Mouse (Mus musculus) forebrain, embryonic 13.5 days (tissue): ENCODE results near the gene 1700020N01Rik. TPM values are rescaled to one million over a fixed set of nuclear protein-coding genes. Genes with fewer than 3 reads are reported as not detected.

Source experiments
- ATAC-seq: fragments of 200-750 bp; cut with Nextera tagmentation; 2 replicates; pipeline ENCODE4 v1.8.0; 2017
- H3K27ac ChIP-seq: fragments of 300-500 bp; sonication (generic); 2 replicates; pipeline ENCODE4 v1.5.1; 2015; ENCODE audit warnings: inconsistent platforms, mild to moderate bottlenecking, moderate library complexity
- H3K27me3 ChIP-seq: fragments of 300-500 bp; sonication (generic); 2 replicates; pipeline ENCODE4 v1.6.1; 2015; ENCODE audit warnings: mild to moderate bottlenecking, inconsistent platforms
- H3K36me3 ChIP-seq: fragments of 300-500 bp; sonication (generic); 2 replicates; pipeline ENCODE4 v1.6.1; 2015; ENCODE audit warnings: mild to moderate bottlenecking, inconsistent platforms; ENCODE audit not compliant: poor library complexity, severe bottlenecking
- H3K4me1 ChIP-seq: fragments of 300-500 bp; sonication (generic); 2 replicates; pipeline ENCODE4 v1.6.1; 2015; ENCODE audit warnings: inconsistent platforms
- H3K4me2 ChIP-seq: fragments of 300-500 bp; sonication (generic); 2 replicates; pipeline ENCODE4 v1.6.1; 2015; ENCODE audit warnings: inconsistent platforms, mild to moderate bottlenecking, moderate library complexity
- H3K4me3 ChIP-seq: fragments of 300-500 bp; sonication (generic); 2 replicates; pipeline ENCODE4 v1.5.1; 2015; ENCODE audit warnings: mild to moderate bottlenecking, inconsistent platforms
- H3K9ac ChIP-seq: fragments of 300-500 bp; sonication (generic); 2 replicates; pipeline ENCODE4 v1.6.1; 2015; ENCODE audit warnings: mild to moderate bottlenecking, inconsistent platforms
- H3K9me3 ChIP-seq: fragments of 300-500 bp; sonication (generic); replicated peaks from 2 replicates; pipeline ENCODE4 v1.6.1; 2016; ENCODE audit warnings: inconsistent platforms
- WGBS: fragments of 180-500 bp; shearing (Covaris S2); methylation state at CpG from one replicate; pipeline ENCODE4 v1.1.7; 2015; 5-methylcytosine and 5-hydroxymethylcytosine counted together
- polyA plus RNA-seq: library from polyadenylated mRNA; unstranded; fragments of >200 nt; fragmentation: Nextera tagmentation; extraction: Ambion mirVana; gene quantifications from 2 replicates; pipeline ENCODE4 v1.2.1, GENCODE M21; 2015

1700020N01Rik gene
- polyA plus RNA-seq, 1 experiment from 2014 or later = not detected

DNA sequence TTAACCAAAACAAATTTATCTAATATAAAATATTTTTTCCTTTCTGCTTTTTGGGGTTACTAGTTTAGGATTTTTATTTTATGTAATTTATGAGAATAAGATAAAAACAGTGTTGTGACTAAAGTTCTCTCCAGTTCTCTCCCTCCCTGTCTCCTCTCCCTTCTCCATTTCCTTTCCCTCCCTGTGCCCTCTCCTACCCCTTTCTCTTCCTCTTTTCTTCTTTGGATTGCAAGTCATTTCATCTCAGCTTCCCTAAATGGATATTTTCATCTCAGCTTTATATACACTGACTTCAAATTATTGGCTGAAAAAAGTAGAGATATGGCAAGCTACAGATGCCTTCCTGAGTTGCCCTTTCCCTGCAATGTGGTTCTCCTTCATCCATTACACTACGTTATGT is 26.9 kb upstream of the 1700020N01Rik start:
- Histone ChIP-seq H3K27me3 (no peaks in the 10 kb centered on the region), H3K9ac (no peak overlapping the region), H3K4me1 (no peaks in the 10 kb centered on the region), H3K4me2 (no peak overlapping the region), H3K27ac (no peak overlapping the region), H3K36me3 (no peaks in the 10 kb centered on the region), H3K9me3 (no peaks in the 10 kb centered on the region), H3K4me3 (no peak overlapping the region)
- 95% methylated on average over 1 of the region's 1 CpGs for WGBS
- no peak for ATAC-seq

DNA sequence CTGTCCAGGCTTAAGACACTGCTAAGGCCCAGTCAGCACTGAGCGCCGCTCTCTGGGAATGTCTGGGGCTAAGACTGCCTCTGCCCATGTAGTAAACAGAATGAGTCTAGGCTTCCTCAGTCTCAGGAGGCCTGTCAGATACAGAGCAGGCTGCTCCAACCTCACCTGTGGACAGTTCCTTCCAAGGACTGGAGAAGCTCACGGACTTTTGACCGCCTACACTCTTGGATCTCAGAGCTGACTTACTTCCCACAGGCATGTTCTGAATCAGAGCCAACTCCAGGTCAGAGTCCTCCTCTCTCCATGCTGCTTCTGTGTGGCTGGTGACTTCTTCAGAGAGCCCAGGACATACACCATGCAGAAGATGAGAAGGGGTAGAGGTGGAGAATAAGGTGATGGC is 21.3 kb upstream of the 1700020N01Rik start:
- Histone ChIP-seq H3K9ac (no peak overlapping the region), H3K4me2 (no peak overlapping the region), H3K4me1 (peaks cover 6% of the 10 kb centered on the region), H3K27ac (no peak overlapping the region), H3K27me3 (no peaks in the 10 kb centered on the region), H3K9me3 (no peaks in the 10 kb centered on the region), H3K4me3 (no peak overlapping the region), H3K36me3 (no peaks in the 10 kb centered on the region)
- WGBS = 87% methylated on average over 4 of the region's 4 CpGs
- no peak for ATAC-seq

DNA sequence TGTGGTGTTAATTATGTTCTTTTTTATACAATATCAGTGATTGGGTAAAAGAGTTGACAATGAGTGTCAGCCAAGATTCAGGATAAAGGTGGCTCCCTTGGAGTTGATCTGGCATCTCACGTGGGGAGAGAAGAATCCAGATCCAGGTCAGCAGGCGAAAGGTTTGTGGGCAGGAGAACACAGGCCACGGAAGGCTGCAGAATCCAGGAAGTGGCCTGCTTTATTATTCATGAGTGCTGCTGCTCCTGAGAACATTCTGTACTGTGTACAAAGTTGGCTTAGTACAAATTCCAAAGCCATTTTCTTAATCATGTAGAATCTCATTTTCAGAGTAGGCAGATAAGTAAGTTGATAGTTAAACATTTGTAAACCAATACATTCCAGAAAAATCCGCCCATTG is 19.2 kb upstream of the 1700020N01Rik start:
- no peak for ATAC-seq
- WGBS = 80% methylated on average over 4 of the region's 4 CpGs
- Histone ChIP-seq H3K9me3 (no peaks in the 10 kb centered on the region), H3K27me3 (no peaks in the 10 kb centered on the region), H3K27ac (no peak overlapping the region), H3K4me1 (peaks cover 6% of the 10 kb centered on the region), H3K36me3 (no peaks in the 10 kb centered on the region), H3K9ac (no peak overlapping the region), H3K4me2 (no peak overlapping the region), H3K4me3 (no peak overlapping the region)

DNA sequence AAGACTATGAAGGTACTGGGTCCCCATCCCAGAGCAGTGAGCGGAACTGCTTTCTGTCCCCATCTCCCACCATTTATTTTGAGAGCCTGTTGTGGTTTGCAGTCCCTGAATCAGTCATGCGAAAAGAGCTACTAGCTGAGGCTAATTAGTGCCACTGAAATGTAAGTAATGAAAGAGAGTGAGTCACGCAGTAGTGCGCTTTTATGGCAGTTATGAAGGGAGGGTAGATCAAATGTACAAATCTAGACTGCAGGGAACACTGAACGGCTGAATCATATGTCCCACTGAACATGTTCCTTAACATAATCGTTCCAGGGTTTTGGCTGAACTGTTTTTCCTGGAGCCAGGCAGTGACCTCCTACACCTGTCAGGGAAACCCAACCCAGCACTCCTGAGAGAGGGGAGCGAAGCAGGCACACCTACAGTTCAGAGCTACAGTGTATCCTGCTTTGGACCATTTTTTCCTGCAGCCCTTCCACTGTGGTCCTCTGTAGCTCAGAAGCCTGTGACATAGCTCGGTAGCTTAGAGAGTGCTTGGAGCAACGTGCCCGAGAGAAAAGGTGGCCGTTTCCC is 17.1 kb upstream of the 1700020N01Rik start:
- H3K36me3 ChIP-seq = no peaks in the 10 kb centered on the region
- H3K27ac ChIP-seq = no peak overlapping the region
- no peaks in the 10 kb centered on the region for H3K27me3 ChIP-seq
- H3K9me3 ChIP-seq = no peaks in the 10 kb centered on the region
- no peak overlapping the region for H3K4me3 ChIP-seq
- H3K4me2 ChIP-seq = no peak overlapping the region
- peaks cover 6% of the 10 kb centered on the region for H3K4me1 ChIP-seq
- H3K9ac ChIP-seq = no peak overlapping the region
- 57% methylated on average over 11 of the region's 11 CpGs for WGBS
- peak; percentile 41; the same call in 1 of the 2 replicates for ATAC-seq

DNA sequence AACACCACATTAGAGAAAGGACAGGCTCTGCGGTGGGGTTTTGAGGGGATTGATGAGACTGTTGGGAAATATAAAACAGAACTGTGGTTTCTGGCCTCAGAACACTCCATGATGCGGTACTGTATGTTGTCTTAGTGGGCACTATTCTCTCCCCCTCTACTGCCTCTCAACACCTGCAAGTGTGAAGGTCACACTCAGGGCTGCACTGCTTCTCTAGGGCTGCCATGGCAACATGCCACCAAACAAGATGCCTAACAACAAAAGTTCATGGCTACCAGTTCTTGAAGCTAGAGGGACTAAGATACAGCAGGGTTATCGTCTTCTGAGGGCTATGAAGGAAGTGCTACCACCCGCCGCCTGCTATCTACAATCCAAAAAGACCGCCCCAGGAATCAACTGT is 15.1 kb upstream of the 1700020N01Rik start:
- Histone ChIP-seq H3K4me1 (peaks cover 6% of the 10 kb centered on the region), H3K27ac (no peak overlapping the region), H3K27me3 (no peaks in the 10 kb centered on the region), H3K4me2 (no peak overlapping the region), H3K36me3 (no peaks in the 10 kb centered on the region), H3K9ac (no peak overlapping the region), H3K9me3 (no peaks in the 10 kb centered on the region), H3K4me3 (no peak overlapping the region)
- WGBS = 96% methylated on average over 6 of the region's 6 CpGs
- ATAC-seq = no peak

DNA sequence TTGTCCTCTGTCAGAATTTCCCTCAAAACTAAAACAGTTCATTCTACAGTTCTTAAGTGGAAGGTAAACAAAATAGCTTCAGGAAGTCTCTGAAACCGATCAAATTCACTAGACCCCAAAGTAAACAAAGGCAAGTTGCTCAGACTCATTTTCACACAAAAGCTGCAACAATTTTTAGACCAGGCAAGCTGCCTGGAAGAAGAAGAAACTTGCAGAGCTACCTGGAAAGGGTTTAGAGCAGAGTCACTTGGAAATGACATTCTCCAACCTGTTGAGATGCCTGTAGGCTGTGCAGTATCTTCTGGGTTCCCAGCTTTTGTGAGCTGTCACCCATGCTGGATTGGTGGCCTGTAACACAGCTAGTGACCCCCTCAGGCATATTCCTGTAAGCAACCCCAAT is 11.4 kb upstream of the 1700020N01Rik start:
- H3K4me2 ChIP-seq = no peak overlapping the region

DNA sequence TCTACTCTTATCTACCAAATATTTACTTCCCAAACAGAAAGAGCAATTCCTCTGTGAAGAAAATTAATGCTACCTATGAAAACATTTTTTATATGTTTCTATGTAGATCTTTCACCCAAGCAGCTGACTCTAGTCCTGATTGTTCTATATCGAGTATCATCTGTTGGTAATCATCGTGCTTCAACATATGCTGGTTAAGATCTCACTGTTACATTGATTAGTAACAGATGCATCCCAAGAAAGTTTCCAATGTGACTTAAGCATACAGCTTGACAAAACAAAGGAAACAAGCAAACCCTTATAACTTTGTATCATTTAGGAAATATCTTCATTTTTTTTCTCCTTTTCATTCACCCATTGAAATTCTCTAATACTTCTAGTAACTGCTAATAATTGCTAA is 5.9 kb upstream of the 1700020N01Rik start:
- 93% methylated on average over 2 of the region's 2 CpGs for WGBS

More for the DNA sequence above, 11.4 kb upstream of the 1700020N01Rik start:
- Histone ChIP-seq H3K27ac (no peak overlapping the region), H3K36me3 (no peaks in the 10 kb centered on the region), H3K9me3 (no peaks in the 10 kb centered on the region), H3K27me3 (no peaks in the 10 kb centered on the region), H3K4me1 (no peaks in the 10 kb centered on the region), H3K4me3 (no peak overlapping the region), H3K9ac (no peak overlapping the region)
- no peak for ATAC-seq
- 96% methylated on average over 1 of the region's 1 CpGs for WGBS

DNA sequence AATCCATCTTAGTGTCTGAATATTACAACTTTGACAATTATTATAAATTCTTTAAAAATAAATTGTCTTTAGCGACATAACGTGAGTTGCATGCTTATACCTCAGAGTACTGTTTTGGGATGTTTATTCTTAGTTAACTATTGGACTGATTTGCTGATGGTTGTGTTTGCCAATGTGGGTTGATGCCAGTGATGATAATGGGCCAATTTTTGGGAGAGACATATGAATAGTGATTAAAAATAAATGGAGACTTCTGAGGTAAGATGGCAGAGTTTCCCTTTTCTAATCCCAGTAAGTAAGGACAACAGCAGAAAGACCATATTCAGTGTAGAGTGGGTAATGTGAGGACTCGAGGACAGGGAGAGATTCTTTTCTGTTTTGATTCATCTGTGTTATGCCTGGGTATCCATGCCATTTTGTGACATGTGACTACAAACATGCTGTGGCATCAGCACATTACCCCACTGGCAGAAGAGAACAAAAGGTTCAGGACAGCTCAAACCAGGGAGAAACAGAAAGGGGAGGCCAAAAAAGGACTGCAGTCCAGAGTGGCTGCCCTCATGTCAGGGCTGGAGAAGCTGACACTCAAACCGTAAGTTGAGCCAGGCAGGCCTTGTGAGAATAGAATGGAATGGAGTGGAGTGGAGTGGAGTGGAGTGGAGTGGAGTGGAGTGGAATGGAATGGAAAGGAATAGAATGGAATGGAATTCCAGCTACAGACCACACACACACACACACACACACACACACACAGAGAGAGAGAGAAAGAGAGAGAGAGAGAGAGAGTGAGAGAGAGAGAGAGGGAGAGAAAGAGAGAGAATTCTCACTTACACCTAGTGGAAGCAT is 4.7 kb upstream of the 1700020N01Rik start:
- Histone ChIP-seq H3K9ac (no peak overlapping the region), H3K4me3 (no peak overlapping the region), H3K4me2 (no peak overlapping the region), H3K27ac (no peak overlapping the region), H3K36me3 (no peaks in the 10 kb centered on the region), H3K4me1 (no peaks in the 10 kb centered on the region), H3K9me3 (no peaks in the 10 kb centered on the region), H3K27me3 (no peaks in the 10 kb centered on the region)
- 82% methylated on average over 4 of the region's 4 CpGs for WGBS
- no peak for ATAC-seq

More for the DNA sequence above, 5.9 kb upstream of the 1700020N01Rik start:
- Histone ChIP-seq H3K9ac (no peak overlapping the region), H3K9me3 (no peaks in the 10 kb centered on the region), H3K4me3 (no peak overlapping the region), H3K4me1 (no peaks in the 10 kb centered on the region), H3K36me3 (no peaks in the 10 kb centered on the region), H3K4me2 (no peak overlapping the region), H3K27ac (no peak overlapping the region), H3K27me3 (no peaks in the 10 kb centered on the region)
- no peak for ATAC-seq

DNA sequence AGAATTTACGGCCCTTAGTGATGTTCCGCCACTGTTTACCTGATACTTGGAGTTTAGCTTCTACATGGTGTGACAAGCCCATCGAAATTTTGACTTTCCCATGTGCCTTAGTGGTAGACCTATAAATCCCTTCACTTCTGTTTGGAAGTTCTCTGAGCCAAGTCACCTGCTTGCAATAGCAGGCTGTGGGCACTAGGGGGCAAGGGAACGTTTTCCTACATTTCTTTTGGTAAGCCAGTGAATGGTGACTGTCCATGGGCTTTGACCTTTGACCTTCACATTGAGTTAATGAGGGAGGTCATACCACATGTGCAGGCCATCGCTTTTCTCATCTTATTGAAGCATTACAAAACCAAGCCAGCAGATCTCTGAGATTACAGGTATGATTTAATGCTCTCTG is 8.0 kb downstream of the 1700020N01Rik start:
- Histone ChIP-seq H3K4me1 (peaks cover 10% of the 10 kb centered on the region), H3K27me3 (no peaks in the 10 kb centered on the region), H3K9ac (no peak overlapping the region), H3K27ac (no peak overlapping the region), H3K36me3 (no peaks in the 10 kb centered on the region), H3K4me3 (no peak overlapping the region), H3K9me3 (no peaks in the 10 kb centered on the region), H3K4me2 (no peak overlapping the region)
- 50% methylated on average over 5 of the region's 5 CpGs for whole genome bisulfite sequencing
- no peak for ATAC-seq

DNA sequence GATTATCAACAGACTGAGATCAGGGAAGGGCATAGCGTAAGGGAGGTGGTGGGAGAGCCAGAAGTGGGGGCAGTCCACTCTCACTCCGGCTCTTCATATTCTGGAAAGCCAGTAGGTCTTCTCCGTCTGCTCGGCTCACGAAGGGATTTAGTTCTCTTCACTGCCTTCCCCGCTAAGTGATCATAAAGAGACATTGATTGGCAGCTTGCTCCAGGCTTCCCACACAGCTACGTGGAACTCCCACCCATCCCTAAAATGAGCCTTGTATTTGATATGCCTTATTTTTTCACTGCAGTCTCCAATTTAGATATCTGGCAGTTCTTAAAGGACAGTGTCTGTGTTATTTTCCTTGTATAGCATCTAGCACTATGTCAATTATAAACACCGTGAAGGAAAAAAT is 11.5 kb downstream of the 1700020N01Rik start:
- H3K4me2 ChIP-seq = no peak overlapping the region
- WGBS = 79% methylated on average over 8 of the region's 8 CpGs
- H3K9ac ChIP-seq = no peak overlapping the region

DNA sequence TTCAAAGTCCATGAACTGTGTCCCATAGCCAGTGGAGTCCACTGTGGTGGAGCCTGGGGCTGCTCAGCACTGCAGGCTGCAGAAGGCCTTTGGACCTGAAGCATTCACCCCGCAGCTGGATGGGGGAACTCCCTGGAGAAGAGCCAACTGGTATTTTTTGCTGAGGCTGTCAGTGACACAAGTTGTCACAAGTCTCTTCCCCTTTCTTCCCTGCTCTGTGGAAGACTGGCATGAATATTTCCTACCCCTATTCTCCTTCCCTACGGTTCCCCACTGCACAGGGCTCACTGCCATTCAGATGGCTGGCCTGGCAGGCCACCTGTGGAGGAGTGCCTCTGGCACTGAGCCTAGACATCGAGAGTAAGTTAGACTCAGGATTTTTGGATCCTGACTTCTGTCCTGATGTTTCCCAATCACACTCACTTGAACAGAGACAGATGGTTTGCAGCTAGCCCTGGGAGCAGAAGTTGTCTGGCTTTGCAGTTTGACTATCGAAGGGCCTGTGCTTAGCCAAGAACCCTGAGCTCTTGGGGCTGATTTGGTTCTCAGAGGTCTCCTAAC is 12.1 kb downstream of the 1700020N01Rik start:
- H3K27ac ChIP-seq = no peak overlapping the region
- H3K9ac ChIP-seq = no peak overlapping the region
- H3K4me2 ChIP-seq = no peak overlapping the region
- no peaks in the 10 kb centered on the region for H3K27me3 ChIP-seq
- no peak overlapping the region for H3K4me3 ChIP-seq
- H3K36me3 ChIP-seq = no peaks in the 10 kb centered on the region
- 60% methylated on average over 4 of the region's 4 CpGs for WGBS
- H3K9me3 ChIP-seq = no peaks in the 10 kb centered on the region
- ATAC-seq = peak; percentile 37; the same call in 1 of the 2 replicates
- H3K4me1 ChIP-seq = peaks cover 10% of the 10 kb centered on the region

More for the DNA sequence above, 11.5 kb downstream of the 1700020N01Rik start:
- Histone ChIP-seq H3K9me3 (no peaks in the 10 kb centered on the region), H3K4me1 (peaks cover 10% of the 10 kb centered on the region), H3K27ac (no peak overlapping the region), H3K36me3 (no peaks in the 10 kb centered on the region), H3K27me3 (no peaks in the 10 kb centered on the region), H3K4me3 (no peak overlapping the region)
- ATAC-seq = no peak

DNA sequence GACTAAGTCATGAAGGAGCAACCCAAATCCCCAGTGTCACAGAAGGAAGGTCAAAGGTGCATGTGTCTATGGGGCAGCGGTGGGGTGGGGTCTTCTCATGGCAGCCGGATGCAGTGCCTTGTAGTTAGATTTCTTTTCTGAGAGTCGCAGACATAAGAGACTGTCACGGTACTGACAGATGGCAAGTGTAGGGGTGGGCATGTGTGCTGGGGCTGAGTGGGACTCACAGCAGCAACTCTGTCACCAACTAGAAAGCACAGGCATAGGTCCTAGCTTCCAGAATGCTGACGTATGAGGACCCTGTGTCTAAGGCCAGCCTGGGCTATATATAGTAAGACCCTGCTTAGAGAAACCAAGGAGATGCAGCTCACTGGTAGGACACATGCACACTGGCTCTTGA is 12.7 kb downstream of the 1700020N01Rik start:
- Histone ChIP-seq H3K9ac (no peak overlapping the region), H3K36me3 (no peaks in the 10 kb centered on the region), H3K9me3 (no peaks in the 10 kb centered on the region), H3K27me3 (no peaks in the 10 kb centered on the region), H3K4me1 (peaks cover 10% of the 10 kb centered on the region), H3K4me2 (no peak overlapping the region), H3K27ac (no peak overlapping the region), H3K4me3 (no peak overlapping the region)
- ATAC-seq = peak; percentile 60
- 82% methylated on average over 5 of the region's 5 CpGs for WGBS
